Mouse (Mus musculus) heart, adult 18-20 months (tissue): ENCODE results near the gene Alpl. TPM values are rescaled to one million over a fixed set of nuclear protein-coding genes. Genes with fewer than 3 reads are reported as not detected.
A peak's percentile ranks its signal among the peaks of the same experiment; 100 is the strongest.

Experiments used
- DNase-seq, 2 experiments: peaks; one replicate each; pipeline ENCODE4 v3.0.0; 2021 to 2022; ENCODE audit warnings: mixed read lengths in 1 of 2
- total RNA-seq, 2 experiments: library from RNA; stranded (reverse); gene quantifications; 2 replicates each; pipeline ENCODE4 v1.2.3; 2021

Alpl gene
- total RNA-seq, 2 experiments from 2014 or later = 55.4 to 56.0 TPM

DNA sequence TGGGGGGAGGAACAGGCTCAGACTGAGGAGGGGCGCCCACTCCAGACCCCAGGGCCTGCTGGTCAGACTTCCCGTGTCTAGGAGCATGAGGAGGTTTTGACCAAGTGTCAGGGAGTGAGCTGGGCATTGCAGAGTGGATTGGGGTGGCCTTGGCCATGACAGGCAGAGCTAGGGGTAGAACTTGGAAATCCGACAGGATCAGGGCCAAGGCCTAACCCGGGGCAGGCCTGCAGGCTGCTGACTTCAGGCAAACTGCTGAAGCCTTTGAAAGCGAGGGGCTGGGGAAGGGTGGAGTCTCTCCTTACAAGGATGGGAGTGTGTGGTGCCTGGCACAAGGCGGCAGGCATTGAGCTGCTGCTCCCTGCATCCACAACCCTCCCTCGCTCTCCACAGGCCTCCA, 79.2 kb downstream of the Alpl start:
- DNase-seq = no peak

DNA sequence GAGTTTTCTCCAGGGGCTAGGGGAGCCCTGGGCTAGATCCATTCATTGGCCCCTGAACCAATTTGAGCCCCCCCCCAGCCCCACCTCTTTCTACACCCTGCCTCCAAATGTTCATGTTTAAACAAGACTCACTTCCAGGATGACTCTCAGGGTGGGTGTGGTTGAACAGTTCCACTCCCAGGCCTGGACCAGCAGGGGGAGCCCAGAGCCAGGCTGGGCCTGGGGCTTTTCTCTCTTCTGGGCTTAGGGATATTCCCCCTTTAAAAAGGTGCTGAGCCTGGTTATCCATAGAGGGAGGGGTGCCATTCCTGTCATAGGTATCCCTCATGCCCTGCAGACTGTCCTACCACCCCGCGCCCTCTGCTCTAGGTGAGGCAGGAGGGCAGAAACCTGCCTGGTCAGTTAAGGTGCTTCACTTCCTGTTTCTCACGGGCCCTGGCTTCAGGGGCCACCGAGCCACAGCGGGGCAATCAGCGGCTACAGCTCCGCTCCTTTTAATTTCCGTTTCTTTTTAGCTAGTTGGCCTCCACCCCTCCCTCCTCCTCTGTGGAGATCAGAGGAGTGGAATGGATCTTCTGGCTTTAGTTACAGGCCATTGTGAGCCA, 82.1 kb downstream of the Alpl start:
- no peak for DNase-seq

DNA sequence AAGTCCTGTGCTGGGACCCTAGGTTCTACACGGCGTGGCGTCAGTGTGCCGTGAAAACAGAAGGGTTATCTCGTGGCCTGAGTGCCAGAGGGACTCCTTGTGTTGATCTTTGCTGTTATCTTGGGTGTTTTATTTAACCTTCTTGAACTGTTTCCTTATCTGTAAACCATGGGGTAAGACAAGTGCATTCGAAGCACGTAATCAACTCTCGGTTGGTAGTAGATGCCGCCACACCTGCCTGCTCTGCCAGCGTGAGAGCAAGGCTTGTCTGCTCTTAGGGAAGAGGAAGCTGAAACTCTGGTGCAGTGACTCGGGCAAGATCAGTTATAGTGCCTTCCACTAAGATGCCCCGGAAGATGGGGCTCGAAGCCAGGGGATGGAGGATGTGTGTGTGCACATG, 83.2 kb downstream of the Alpl start:
- DNase-seq = no peak

DNA sequence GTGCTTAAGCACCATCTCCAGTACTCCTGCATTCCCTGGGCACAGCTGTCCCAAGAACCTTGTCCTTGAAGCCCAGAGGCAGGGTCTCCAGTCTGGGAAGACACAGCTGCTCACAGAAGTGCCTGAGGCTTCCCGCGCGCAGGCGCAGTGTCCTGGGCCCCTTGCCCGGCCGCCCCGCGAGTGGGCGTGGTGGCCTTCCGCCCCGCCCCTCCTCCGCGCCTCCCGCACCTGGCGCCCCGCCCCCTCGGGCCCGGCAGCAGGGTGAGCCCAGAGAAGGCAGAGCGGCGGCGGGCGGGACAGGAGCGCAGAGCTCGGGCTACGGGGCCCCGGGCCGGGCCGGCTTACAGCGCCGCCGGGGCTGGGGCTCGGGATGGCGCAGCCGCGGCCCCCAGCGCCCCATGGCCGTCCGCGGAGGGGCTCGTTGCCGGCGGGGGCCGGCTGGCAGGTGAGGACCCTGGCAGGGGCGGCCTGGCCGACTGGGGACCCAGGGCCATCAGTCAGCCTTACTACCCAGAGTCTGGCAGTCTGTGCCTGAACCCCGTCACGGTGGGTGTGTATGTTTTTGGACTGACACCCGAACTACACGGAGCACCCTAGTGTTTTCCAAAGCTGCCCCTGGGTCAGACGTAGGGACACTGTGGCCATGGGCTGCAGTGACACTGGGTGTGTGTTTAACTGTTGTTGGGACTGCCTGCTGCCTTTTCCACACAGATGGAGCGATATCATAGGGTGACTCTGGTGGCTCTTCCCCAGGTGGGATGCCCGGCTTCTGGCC, 88.8 kb downstream of the Alpl start:
- DNase-seq = peak; percentile 84 to 86

DNA sequence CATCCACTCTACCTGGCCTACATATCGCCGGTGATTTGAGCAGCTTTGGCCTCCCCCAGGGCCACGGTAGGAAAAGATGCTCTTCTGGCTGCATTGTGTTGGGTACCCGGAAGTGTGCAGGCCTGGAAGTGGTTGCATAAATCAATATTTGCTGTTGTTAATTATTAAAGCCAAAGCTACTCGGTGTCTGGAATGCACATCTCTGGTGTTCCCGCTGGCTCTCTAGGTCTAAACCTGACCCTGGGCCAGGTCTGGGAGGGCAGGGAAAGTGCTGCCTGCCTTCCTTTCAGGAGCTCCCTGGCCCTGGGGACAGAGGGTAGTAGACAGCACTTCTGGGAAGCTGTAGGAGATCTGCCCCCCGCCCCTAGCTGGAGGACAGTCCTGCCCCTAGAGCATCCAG, 89.7 kb downstream of the Alpl start:
- no peak for DNase-seq

DNA sequence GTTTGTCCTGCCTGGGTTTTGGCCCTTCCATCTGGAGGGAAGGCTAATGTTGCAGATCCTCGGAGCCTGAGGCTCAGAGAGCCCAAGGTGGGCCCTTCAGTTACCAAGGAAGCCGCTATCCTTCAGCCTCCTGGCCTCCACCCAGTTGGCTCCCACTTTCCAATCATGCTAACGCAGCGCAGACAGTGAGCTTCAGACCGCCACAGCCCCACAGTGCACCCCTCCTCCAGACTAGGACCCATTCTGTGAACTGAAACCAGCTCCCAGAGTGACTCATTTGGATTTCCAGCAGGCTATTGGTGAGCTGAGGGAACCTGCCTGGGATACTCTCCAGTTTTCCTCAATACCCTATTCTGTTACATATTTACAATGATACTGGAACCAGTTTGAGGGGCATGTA, 90.8 kb downstream of the Alpl start:
- DNase-seq = no peak

DNA sequence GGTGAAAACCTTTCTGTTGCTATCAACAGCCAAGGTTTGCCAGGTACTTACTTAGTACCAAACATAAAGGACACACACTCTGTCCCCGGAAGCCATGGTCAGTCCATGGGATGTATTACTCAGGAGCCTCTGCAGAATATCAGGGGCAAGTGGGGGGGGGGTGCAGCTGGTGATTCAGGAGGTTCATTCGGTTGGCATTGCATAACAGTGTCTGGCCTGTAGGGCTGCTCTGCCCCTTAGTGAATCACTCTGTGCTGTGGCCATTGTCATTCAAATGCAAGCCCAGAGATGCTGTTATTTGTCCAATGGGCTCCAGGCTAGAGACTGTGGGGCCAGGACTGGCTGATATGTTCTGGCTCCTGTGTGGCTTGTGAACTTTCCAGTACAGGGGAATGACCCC, 91.6 kb downstream of the Alpl start:
- DNase-seq = no peak

DNA sequence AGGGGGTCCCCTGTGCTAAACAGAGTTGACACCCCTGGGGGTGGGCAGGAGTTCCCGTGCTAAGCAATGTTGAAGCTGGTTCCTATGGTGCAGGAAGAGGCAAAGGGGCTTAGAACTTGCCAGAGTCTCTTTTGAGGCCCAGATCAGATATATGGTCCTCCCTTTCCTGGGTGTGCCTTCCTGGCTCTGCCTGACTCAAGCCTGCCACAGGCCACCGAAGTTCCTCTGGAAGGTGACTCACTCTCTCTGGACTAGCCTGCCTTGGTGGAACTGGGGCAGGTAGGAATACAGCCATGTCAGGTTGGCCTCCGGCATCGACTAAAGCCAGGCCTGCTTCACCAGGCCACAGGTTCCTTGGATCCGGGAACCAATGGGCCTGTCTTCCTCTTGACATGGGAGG, 93.1 kb downstream of the Alpl start:
- no peak for DNase-seq

DNA sequence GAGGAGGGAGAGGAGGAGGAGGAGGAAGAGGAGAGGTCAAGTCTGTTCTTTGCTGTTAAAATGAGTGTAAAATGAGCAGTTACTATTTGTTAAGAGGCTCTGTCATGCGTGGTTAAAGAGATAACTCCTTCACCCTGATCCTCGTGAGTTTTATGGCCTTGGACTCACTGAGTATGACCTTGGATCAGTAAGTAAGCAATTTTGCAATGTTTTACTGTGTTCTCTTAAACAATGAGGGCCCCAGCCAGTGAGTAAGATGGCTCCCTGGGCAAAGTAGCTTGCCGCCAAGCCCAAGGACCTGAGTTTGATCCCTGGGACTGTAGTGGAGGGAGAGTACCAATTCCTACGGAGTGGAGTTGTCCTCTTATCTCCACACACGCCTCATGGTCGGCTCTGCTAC, 95.2 kb downstream of the Alpl start:
- no peak for DNase-seq

DNA sequence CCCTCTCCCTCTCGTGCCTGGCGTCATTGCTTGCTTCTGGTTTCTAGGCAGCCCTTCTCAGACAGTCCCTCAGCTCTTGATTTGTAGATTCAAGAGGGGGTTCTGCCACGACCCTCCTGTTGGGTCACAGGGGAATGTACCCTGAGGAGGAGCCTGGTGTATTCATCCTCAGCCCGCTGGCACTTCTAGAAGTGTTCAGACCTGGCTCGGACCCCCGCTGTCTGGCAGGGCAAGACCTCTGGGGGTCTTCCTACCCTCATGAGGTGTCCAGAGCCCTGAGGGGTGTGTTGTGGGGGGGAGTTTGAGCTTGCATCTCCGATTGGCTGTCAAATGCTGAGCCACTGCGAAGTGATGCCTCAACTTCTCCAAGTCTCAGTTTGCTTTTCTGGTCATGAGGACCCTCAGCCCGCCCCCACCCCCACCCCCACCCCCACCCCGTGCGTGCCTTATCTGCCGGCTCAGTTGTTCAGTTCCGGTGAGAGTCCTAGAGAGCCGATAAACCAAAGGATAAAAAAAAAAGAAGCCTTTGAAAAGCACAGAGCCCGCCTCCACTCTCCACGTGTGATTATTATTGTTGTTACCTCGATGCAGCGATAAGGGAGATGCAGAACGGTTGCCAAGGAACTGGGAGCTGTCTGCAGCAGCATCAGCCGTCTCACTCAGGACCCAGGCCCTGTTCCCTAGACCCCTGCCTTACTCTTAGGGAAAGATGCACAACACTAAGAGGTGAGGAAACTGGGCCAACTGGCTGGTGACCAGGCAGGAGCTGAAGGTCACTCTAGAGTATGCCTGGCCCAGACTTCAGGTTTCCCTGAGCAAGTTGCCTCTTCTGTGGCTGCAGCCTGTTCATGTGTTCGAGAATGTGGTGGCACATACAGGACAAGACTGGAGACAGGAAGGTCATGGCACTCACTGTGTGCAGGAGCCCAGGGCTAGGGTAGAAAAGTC, 96.6 kb downstream of the Alpl start:
- DNase-seq = no peak

DNA sequence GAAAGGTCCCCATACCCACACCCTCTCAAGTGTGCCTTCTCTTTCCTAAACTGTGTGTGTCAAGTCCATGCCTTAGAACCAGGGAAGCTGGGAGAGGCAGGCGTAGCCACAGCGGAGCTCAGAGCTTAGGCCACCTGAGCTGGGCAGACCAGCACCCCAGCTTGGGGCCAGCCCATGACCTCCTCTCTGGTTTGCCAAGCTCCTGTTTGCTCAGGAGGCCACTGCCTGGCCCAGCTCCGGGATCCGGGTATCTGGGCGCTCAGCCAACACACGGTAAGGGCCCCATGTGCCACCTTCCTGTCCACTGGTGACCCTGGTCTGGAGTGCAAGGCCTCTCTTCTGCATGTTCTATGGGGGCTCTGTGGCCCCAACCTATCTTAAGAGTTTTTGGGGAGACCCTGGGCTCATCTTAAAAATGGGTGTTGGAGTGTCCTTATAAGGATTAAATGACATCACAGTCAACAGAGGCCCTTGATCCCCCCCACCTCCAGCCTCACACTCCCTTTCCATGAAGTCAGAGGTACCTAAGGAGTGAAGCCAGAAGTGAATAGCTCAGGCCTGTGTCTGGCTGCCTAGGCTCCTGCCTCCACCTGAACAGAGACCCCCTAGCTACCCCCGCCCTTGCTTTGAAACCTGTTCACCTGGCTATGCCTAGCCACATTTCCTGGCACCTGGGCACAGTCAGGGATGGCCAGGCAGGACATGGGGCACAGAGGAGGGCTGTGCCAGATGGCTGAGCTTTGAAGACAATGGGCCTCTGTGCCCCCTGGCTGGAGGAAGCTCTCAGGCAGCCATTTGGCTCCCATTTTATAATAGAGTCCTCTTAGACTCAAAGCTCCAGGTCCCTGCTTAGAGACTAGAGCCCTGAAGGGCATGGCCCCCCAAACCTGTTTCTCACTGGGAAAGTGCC, 97.9 kb downstream of the Alpl start:
- no peak for DNase-seq

DNA sequence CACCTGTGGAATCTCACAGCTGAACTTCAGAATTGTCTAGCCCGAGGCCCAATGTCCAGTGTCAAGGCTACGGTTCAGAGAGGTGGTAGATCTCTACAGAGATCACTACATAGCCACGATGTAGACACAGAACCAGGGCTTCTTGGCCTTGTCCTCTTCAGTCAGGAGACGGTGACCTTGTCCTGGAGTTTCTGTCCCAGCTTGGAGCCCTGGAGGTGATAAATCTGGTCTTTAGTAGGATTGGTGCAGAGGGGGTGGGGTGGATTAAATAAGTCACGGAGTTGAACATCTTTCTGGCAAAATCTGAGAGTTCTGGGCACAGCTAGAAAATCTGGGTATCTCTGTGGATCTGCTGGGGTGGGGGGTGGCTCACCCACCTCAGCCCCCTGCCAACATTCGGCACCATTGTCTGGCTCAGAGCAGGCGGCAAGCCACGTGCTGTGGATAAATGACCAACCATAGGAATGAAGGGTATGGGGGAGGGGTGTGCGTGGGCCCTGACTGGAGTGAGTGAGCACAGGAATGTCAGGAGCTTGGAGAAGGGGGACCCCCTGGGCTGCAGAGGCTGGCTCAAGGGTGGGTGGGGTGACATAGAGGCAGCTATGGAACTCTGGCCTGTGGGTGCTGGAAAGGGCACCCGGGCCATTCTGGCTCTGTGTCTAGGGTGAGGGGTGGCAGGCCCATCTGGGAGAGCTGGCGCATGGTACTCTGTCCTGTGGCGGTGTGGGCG, 98.9 kb downstream of the Alpl start:
- no peak for DNase-seq

DNA sequence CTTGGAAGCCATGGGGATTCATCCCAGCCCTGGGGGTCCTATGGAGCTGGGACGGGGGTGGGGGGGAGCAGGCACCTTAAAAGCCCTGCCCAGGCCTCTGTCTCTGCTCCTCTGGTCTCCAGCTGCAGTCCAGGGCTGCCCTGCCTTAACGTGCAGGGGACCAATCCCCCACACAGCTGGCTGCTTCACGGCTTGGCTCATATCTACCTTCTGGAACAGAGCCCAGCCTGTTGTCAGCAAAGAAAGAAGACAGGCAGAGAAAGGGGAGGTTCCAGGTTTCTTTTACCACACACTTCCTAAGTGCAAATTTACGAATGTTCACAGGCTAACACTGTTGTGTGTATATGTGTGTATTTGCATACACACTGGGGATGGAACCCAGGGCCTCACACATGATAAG, 100.3 kb downstream of the Alpl start:
- DNase-seq = peak in 1 of 2 experiments; percentile 27

DNA sequence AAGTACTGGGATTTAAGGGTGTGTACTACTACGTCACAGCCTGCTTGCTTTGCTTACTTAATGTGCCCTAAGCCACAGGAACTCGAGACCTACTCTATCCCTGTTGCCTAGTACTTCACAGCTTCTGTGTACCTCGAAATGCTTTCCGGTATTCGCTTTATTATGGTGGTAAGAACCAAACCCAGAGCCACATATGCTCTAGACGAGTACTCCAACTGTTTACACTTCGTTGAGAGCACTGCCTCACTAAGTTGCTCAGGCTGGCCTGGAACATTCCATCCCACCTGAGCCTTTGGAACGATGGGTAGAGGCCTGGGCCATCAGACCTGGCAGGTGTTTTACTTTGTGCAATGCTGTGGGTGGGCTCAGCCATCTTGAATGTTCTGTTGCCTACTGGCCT, 100.9 kb downstream of the Alpl start:
- DNase-seq = no peak

DNA sequence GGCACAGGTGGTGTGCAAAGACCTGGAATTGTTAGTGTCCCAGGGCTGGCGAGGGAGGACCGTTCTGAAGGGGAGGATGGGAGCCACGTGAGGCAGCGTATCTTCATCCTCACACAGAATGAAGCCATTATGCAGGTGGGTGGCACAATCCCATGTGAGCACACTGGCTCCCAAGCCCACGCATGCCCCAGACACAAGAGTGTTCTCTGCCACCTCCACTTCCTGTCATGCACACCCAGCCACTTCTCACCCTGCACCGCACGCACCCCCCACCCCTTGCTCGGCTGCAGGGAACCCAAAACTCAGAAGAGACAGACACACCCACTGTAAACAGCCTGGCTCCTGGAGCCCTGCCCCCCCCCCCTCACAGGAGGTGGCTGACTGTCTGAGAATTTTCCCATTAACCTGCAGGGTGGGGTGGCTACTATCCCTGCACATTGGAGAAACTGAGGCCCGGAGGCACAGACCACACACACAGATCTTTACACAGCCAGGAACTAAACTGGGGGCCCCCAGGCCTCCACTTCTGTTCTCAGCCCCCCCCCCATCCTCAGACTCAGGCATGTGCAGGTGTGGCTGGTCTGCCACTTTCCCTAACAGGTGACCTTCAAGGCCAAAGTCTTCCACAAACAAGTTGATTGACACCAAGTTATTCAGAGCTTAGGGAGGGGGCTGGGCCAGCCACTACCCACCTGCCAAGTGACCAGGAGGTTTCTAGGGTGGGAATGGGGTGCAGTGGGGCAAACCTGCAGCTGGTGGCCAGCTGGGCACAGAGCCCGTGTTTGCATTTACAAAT, 103.9 kb downstream of the Alpl start:
- no peak for DNase-seq

Other genes starting within 250 kb of the Alpl start
- gene Ldlrad2, start 221.8 kb downstream of the Alpl start, total RNA-seq = not detected
- gene Usp48, start 202.6 kb downstream of the Alpl start, total RNA-seq = 10 to 100 TPM; 25.4 to 35.2 TPM
- gene Rap1gap, start 131.7 kb downstream of the Alpl start, total RNA-seq = 10 to 100 TPM; 14.2 to 14.8 TPM
- gene Ece1, start 65.9 kb upstream of the Alpl start, total RNA-seq = 100 to 1,000 TPM; 105 to 121 TPM
- 10 to 100 TPM; 38.1 to 45.7 TPM for gene Eif4g3, start 196.6 kb upstream of the Alpl start, total RNA-seq